Mouse (Mus musculus): ENCODE data around the gene Aspm.

The Aspm gene

DNA sequence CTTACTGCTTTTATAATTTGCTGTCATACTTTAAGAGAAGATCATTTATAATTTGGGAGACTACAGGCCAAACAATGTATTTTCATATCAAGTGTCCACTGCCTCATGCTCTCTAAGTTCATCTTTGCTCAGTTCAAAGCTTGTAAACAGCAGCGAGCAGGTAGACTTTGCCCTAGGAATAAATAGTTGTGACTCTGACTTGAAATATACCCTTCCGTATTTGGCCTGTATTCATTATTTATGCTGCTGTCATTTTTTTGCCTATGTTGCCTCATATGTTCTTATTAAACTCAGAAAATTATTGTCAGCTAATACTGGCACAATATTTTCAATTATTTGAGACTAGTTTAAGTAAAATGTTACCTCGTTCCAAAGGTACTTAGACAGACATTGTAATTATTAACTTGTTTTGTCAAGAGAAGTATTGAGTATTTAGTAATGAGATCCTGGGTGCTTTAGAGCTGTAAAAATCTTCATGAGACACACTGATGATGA is 46.7 kb downstream of the Aspm start, which contains the start of gene F13b:
Gene F13b (plus strand): TSS at position 445 of the 495 bp plus-strand sequence.
- no peak for DNase-seq (ENCODE audit: low spot score in 2 of 2)

DNA sequence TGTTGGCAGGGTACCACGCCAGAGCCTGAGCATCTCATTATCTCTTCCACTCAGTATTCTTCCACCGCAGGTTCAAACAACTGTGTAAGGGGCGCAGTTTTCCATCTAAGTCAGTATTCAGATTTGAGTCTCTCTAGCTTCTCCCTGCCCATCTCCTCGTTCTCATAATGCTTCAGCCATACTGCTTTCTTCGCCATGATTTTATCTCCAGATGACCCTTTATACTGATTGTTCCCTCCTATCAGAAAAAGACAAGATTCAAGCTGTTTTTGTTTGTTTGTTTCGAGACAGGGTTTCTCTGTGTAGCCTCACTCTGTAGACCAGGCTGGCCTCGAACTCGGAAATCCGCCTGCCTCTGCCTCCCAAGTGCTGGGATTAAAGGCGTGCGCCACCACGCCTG is 60.0 kb downstream of the Aspm start:
- DNase-seq (ENCODE audit: low spot score in 2 of 2) = no peak
